Mouse (Mus musculus) CH12F3 (cell line): ENCODE measurements around the gene Mark3.

Source experiments
- in situ Hi-C: fragments of 300-500 bp; cut with MboI; formaldehyde crosslinking; loops from 2 replicates; pipeline ENCODE4 v1.14.3; 2020; ENCODE audit warnings: low sequenced_read_pairs

Mark3 gene

DNA sequence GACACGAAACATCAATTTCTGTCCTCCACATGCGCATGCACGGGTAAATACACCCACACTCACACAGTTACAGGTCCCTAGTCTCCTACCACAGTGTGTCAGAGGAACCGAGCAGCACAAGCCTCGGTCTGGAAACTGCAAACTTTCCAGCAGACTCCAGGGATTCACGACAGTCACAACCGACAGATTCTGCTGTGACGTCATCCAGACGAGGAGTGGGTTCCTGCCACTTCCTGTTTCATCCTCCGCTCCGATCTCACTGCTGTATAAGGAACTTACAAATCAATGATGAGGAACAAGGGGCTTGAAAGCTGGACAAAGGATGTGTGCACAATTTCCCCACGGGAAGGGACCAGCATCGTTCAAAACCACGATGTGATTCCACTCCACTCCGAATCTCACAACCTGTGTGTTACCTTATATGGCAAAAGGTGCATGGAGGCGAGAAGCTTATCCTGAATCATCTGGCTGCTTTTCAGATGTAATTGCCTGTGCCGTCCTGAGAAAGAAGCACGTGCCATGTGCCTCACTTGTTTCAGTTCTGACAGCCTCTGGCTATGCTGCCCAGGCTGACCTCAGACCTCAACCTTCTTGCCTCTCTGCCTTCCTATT, 14.6 kb upstream of the Mark3 start:
- in situ Hi-C loops, result no loop called here

DNA sequence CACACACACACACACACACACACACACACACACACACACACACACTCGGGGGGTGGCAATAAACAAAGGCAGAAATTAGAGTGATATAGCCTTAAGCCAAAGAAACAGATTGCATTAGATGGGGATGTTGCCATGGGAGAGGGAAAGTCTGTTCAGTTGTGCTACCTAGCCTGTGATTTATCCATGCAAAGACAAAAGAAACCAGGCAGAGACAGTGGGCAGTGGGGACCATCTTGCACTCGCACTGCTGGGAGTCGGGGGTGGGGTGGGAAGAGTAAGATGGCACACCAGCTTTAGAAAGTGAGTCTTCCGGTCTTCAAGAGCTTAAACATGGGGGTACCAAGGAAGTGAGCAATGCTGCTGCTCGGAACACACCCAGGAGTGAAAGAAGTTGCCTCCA, 14.0 kb upstream of the Mark3 start:
- in situ Hi-C loops, result no loop called here

DNA sequence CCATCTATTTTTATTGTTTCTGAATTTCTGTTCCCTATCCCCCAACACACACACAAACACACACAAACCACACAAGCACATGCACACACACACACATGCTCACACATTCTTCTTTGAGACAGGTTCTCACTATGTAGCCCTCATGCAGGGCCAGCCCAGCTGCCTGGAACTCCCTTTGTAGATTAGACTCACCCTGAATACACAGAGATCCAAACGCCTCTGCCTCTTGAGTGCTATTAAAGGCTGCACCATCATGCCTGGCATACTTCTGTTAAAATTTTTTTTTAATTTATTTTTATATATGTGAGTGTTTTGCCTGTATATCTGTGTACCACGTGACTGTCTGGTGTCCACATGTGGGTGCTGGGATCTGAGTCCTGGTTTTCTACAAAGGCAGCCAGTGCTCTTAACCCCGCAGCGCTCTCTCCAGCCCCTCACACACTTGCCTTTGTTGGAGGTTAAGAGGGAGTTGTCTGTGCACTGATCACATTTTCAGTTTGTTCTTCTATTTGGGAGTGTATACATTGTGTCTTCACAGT, 12.0 kb upstream of the Mark3 start:
- in situ Hi-C loops, result no loop called here

DNA sequence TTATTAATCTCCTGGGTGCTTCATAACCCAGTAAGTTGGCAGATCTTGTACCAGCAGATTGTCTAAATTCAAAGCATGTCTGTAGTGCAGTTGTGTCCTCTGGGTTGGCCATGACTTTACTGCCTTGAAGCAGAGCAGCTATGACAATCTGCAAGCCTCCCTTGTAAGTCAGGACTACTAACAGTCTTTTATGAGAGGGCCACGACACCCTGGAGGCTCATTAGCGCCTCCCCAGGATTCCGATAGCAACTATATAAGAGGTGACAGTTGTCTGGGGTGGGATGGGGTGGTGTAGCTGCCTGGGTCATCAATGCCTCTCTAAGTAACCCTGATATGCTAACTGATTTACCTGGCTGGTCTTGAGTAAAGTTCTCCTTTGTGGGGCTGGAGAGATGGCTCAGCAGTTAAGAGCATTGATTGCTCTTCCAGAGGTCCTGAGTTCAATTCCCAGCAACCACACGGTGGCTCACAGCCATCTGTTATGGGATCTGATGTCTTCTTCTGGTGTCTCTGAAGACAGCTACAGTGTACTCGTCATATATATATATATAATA, 11.2 kb upstream of the Mark3 start:
- in situ Hi-C loops, result no loop called here

DNA sequence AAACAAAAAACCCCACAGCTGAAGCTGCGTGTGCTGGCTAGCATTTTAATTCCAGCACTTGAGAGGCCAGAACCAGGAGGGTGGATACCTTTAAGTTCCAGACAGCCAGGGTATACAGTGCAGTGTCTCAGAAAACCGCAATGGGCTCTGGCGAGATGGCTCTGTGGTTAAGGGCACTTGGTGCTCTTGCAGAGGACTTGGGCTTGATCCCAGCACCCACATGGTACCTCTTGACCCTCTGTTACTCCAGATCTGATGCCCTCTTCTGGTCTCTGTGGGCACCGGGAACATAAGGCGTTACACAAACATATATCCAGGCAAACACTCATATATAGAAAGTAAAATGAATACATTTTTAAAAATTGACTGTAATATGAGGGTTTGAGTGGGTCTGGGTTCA, 9.0 kb upstream of the Mark3 start:
- in situ Hi-C loops, result no loop called here

DNA sequence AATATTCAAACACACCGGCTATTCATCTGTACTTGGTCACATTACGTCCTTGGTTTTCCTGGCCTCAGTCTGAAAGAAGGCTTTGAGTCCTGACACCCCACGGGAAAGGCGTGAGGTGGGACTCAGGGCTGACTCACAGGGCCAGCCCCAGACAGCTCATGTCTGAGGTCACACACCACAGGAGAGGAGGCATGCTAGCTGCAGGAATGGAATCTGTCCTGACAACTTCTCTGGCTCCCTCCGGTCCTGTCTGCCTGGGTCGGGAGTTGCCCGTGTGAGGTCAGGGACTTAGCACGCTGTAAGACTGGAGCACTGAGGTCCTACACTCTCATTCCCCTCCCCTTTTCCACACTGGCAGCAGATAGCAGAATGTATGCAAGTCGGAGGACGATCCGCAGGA, 5.5 kb upstream of the Mark3 start:
- in situ Hi-C loops, result no loop called here

DNA sequence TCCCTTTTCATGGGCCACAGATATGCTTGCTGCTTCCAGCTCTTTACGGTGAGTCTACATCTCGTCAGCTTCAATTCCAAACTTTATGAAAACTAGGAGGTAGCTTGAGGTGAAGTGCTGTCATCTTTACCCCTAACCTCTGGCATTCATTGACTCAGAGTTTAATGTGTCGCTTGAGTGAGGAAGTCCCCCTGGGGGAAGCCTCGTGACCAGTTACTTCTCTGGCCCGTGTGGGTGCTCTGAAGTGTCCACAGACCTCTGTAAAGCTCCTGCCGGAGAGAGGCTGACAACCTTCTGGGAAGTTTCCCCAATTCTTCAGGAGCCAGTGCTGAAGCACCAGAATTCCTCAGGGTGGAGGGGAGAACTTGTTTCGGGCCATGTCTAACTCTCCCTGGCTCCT, 1.9 kb upstream of the Mark3 start:
- in situ Hi-C loops, result no loop called here

DNA sequence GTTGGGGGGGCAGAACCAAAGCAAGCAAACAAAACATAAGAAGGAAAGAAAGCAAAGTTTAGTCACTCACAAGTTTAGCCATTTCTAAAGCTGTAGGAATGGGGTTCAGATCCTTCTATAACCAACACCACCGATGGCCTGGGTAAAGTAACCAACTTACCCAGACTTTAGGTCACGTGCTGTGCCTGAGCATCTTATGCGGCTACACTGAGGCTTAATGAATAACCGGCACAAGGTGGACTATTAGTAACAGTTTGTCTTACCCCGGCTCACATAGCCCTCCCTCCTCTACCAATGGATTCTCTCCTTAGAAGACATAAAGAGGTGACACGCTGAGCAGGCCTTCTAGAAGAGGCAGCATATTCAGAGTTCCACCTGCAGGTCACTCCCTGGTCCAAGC, 1.0 kb upstream of the Mark3 start:
- in situ Hi-C loops, result no loop called here

DNA sequence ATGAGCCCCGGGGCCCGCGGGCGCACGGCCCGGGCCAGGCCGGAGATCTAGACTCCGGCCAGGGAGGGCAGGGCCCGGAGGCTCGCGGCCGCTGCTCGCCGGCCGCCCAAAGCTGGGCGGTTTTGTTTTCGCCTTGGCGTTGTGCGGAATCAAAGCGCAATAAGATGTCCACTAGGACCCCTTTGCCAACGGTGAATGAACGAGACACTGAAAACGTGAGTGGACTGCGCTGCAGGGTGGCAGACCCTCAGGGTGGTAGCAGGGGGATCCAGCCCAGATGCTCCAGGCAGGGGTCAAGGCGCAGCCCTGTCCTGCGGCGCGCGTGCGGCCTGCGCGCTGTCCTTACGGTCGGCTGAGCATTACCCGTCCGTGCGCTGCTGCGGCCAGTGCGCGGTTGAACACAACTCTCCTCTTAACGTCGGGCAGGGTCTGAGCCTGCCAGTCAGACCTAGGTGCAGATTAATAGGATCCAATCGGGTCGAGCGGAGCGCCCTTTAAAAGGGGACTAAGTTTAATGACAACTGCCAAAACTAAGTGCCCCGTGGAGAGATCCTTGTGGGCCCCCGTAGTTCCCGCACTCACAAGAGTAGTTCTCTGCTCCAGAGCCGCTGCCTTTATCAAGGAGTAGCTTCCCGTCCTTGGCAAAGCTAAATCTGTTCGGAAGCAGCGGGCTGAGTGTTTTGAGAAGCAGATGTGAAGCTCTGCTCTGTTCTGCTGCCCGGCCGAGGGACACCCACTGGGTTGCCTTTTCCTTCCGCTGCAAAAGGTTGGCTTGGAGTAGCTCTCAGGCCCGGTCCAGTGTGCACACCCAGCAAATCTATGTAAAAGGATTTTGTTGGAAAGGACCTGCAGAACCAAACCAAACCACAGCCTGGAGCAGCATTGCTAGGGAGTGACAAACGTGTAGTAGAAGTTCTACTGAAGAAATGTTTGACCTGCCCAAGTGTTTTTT, 840 bp downstream of the Mark3 start:
- in situ Hi-C loops, result no loop called here

DNA sequence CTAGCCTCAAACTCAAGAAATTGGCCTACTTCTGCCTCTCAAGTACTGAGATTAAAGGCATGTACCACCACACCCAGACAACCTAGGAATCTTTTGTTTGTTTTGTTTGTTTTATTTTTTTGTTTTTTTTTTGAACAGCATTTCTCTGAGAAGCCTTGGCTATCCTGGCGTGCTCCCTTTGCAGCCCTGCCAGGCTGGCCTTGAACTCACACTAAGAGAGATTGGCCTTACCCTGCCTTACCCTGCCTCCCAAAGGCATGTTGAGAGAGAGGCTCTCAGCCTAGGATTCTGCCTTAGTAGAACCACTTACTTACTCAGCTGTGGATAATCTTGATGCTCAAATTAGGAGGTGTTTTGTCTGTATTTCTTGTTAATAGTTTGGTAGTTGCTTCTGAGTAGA, 8.7 kb downstream of the Mark3 start:
- in situ Hi-C loops, result no loop called here

DNA sequence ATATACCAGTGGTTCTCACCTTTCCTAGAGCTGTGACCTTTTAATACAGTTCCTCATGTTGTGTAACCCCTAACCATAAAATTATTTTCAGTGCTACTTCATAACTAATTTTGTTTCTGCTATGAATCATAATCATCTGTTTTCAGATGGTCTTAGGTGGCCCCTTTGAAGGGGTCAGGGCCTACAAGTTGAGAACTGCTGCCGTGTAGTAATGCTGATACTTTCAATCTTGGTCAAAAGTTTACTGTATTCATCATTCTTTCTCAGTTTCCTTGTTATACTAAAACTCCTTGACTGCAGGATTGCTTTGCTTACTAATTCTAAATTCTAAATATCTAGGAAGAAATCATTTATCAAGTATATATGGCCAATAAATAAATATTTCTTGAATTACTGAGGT, 10.1 kb downstream of the Mark3 start:
- in situ Hi-C loops, result no loop called here

DNA sequence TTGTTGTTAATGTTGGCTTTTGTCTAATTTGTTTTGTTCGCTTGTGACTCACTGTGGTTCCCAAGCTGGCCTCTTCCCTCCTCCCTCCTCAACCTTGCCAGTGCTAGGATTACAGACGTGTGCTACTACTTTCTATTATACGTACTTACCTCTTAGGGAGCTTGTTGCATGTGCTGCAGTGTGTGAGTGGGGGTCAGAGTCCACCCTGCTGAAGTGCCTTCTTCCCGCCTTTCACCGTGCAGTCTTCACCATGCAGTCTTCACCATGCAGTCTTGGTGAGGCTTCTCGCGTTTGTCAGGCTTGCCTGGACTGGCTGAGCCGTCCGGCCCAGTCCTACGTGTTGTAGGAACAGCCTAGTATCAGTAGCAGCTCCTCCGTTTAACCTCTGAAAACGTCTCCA, 12.9 kb downstream of the Mark3 start:
- in situ Hi-C loops, result no loop called here

DNA sequence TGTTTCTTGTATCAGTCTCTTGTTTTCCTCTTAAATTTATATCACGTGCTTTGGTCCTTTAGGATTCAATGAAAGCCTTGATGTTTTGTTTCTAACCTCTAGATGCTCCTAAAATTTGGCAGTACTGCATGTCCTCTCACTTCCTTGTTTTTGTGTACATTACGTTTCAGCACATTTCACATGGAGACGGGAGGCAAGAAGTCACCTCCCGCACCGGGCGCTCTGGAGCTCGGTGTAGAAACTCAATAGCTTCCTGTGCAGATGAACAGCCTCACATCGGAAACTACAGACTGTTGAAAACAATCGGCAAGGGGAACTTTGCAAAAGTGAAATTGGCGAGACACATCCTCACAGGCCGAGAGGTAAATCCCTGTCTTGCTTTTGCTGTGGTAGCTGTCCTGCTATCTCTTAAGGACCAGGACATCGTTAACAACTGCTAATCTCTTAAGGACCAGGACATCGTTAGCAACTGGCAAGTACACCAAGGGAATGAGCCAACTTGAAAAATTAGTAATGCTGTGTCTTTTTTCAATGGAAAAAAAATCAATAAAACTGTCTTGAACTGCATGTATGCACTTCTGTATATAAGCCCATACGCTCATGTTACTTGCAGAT, 18.2 kb downstream of the Mark3 start:
- in situ Hi-C loops, result no loop called here

DNA sequence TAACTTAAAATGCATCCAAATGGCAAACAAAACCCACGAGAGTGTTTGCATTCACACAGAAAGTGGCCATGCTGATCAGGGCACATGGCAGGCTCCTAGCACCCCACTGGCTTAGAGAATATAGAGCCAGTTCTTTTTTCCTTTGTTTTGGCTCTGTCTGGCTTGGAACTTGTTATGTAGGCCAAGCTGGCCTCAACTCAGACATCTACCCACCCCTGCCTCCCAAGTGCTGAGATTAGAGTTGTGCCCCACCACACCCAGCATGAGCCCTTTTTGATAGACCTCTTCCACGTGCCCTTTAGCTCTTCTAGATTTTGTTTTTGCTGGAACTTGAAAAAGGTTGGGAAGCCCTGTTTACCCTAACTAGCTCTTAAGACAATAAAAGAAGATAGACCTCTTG, 19.5 kb downstream of the Mark3 start:
- in situ Hi-C loops, result no loop called here

DNA sequence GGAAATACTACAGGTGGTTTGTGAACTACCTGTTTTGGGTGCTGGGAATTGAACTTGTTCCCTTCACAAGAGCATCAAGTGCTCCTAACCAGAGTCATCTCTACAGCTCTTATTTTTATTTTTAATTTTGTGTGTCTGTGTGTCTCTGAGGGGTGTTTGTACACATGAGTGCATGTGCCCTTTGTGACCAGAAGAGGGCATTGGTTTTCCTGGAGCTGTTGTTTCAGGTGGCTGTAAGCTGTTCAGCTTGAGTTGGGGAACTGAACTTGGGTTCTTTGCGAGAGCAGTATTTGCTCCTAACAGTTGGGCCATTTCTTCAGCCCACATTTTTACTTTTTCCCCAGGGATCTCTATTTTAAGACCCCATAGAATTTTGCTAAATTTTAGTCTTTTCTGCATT, 23.0 kb downstream of the Mark3 start:
- in situ Hi-C loops, result no loop called here

DNA sequence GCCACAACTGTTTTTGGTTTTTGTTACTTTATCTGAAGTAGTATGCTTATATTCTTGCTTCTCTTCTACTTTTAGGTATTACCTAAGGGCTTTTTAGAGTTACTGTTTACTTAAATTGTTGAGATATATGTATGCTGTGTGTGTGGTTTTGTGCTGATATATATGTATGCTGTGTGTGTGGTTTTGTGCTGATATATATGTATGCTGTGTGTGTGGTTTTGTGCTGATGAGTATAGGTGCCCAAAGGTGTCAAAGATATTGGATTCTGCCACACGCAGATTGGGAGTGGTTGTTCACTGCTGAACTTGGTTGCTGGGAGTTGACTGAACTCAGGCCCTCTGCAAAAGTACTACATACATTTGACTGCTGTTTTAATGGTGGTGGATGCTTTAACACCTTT, 24.6 kb downstream of the Mark3 start:
- in situ Hi-C loops, result no loop called here

DNA sequence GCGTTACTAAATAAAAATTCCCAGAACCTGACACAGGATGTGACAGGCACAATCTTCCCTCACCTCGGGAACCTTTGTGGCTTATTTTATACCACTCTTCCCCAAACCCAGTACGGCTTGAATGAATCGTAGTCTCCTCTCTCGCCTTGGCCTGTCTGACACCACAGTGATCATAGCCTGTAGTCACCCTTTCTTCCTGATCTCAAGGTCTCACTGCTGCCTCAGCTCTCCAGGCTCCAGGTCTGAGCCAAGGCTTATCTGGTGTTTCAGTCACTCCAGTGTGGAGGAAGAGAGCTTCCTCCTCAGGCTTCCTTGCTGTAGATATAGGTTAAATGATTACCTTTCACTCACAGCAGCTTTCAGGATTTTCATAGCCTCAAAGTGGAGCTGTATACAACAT, 25.3 kb downstream of the Mark3 start:
- in situ Hi-C loops, result no loop called here

DNA sequence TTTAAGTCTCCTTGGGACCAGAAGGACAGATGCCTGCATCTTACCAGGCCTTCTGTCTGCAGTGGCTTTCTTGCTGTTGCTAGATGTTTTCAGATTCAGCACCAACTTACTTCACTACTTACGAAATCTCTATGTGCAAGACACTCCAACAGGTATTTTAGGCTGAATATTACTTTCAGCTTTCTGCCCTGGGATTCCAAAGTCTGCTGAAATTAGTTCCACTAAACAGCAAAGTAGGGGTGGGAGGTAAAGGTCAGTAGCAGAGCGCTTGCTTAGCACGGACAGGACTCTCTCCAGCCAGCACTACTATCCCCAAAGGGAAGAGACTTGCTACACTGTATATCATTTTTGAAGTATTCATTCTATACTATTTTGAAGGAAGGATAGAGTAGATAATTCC, 29.5 kb downstream of the Mark3 start:
- in situ Hi-C loops, result no loop called here

DNA sequence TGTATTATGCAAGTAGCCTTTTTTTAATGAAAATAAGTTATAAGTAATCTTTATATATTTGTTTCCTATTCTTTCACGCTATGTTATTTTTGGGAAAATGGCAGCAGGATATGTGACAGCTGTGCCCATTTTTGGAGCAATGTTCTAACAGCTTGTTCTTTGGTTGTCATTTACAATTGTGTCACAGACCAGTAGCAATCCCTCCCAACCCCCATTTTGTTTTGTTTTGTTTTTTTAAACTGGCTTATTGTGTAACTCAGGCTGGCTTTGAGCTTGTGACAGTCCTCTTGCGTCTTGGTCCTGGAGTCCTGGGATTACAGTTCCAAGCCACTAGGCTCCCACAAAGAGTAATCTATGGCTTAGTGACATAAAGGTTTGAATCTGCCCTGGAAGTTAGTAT, 31.3 kb downstream of the Mark3 start:
- in situ Hi-C loops, result no loop called here

DNA sequence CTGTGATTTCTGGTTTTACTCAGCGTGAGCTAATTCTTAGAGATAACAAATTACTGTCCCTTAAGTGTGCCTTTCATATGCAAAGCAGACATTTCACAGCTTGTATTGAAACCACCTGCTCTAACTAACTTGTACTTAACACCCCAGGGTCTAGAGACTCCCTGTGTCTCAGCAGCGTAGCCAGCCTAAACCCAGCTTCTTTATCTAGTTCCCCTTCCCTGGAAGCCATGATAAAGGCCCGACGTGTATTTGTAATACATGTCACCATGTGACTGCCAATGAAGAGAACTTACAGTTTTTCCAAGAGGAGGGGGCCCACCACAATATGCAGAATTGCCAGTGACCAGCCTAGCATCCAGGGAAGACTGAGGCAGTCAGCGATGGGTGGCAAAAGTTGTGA, 33.7 kb downstream of the Mark3 start:
- in situ Hi-C loops, result no loop called here

DNA sequence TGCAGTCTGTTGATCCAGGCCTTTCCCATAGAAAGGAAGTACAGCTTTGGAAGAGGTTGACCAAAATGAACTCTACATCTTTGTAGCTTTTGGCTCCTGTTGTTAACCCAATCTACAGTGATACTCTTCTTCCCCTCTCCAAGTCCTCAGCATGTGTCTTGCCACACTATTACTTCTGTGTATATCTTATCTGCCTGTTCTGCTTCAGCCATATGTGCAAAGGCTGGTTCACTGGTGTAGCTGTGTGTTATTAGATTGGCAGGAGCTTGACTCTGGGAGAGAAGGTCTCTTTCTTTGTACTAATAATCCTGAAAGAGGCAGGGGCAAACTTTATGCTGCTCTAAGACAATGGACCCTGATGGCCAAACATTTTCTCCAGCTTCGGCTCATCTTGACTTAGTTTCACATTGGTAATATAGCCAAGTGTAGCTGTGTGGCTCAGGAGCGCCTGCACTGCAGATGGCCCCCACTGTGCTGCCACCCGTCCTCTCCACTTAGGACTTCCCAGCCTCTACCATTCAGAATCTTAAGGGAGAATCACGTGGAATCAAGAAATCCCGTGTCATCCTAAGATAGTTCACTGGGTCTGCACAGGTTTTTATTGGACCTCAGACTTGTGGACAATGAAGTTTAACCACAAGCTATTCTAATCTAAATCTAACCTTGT, 40.3 kb downstream of the Mark3 start:
- in situ Hi-C loops, result no loop called here
